Mouse (Mus musculus): Measurements from ENCODE around the gene Trib3. TPM values are rescaled to one million over a fixed set of nuclear protein-coding genes. Genes with fewer than 3 reads are reported as not detected.
"Not testable (repeated sequence)": the region's sequence is repeated elsewhere in the genome, so short reads cannot be mapped to it uniquely, and the experiment has no call there.

Trib3 gene
- polyA plus RNA-seq, 1 experiment from 2014 or later: 6.7 TPM

DNA sequence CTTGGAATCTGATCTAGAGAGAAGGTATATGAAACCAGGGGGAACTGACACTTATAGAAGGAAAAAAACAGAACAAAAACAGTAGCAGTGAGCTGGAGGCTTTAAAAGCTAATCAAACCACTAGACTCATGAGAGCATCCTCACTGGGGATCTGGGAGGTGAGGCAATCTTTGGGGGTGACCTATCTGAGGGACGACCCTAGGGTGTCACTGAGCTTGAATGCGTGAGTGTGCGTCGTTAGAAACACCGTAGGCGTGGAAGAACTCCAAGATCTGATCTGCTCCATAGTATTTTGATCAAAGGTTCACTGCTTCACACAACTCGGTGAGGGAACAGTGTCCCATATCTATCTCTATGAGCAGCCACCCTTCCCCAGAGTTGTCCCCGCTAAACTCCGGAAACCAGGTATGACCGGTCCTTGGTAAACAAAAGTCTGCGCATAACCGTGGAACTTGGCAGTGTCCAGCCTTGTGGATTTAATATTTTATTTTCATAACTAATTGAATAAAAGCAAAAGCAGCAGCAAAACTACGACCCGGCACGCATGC lies 50.6 kb downstream of the Trib3 start:
- Histone ChIP-seq H3K4me2 (replicated peaks; ENCODE audit: low read depth, low read length) (peak overlapping the region; percentile 72), H3K4me3 (ENCODE audit: low read depth, low read length) (peak overlapping the region; percentile 87), H3K27ac (ENCODE audit: low read length) (no peak overlapping the region), H3K4me1 (ENCODE audit: insufficient read depth, low read depth, low read length) (peaks cover 13% of the 10 kb centered on the region), H3K9ac (replicated peaks; ENCODE audit: low read depth) (peak overlapping the region; percentile 90; the same call in 1 of the 2 replicates), H3K36me3 (ENCODE audit: insufficient read depth, low read length) (no peaks in the 10 kb centered on the region), H3K9me3 (ENCODE audit: low read length) (no peaks in the 10 kb centered on the region), H3K27me3 (replicated peaks; ENCODE audit: insufficient read depth, low read length) (no peaks in the 10 kb centered on the region)
- ATAC-seq (peak; percentile 7), DNase-seq (ENCODE audit: low spot score) (peak; percentile 9)
- TF ChIP-seq CTCF (IDR thresholded peaks at IDR 0.05) (no peak), EP300 (IDR thresholded peaks at IDR 0.05) (no peak)
- under 1% methylated on average over 15 of the region's 15 CpGs for WGBS

DNA sequence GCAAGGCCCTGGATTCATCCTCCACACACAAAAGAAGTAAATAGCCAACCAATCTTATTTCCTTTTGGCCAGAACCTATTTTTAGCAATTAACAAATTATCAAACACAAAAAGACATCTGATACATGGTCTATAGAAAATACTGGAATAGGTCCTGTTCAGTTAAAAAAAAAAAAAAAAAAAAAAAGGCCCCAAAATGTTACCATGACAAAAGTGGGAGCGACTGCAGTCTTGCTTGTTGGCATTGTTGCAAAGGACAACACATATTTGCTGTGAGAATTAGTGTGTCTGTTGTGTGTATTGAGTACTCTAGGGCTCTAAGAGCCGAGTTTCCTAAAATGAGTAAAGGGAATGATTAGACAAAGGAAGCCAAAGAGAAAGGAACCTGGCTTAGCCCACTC lies 51.4 kb downstream of the Trib3 start:
- Histone ChIP-seq H3K9ac (replicated peaks; ENCODE audit: low read depth) (no peak overlapping the region), H3K4me3 (ENCODE audit: low read depth, low read length) (no peak overlapping the region), H3K36me3 (ENCODE audit: insufficient read depth, low read length) (no peaks in the 10 kb centered on the region), H3K27me3 (replicated peaks; ENCODE audit: insufficient read depth, low read length) (no peaks in the 10 kb centered on the region), H3K4me1 (ENCODE audit: insufficient read depth, low read depth, low read length) (peaks cover 12% of the 10 kb centered on the region), H3K9me3 (ENCODE audit: low read length) (no peaks in the 10 kb centered on the region), H3K27ac (ENCODE audit: low read length) (no peak overlapping the region), H3K4me2 (replicated peaks; ENCODE audit: low read depth, low read length) (no peak overlapping the region)
- ATAC-seq: no peak
- WGBS: 59% methylated on average over 2 of the region's 2 CpGs
- DNase-seq (ENCODE audit: low spot score): no peak
- no peak for TF ChIP-seq EP300 (IDR thresholded peaks at IDR 0.05)
- TF ChIP-seq CTCF (IDR thresholded peaks at IDR 0.05): no peak

GRCm38 (mm10) chr2:152289623-152290022 lies 54.2 kb downstream of the Trib3 start:
- not testable (repeated sequence) for DNase-seq (ENCODE audit: low spot score); H3K36me3 ChIP-seq (ENCODE audit: insufficient read depth, low read length); H3K4me1 ChIP-seq (ENCODE audit: insufficient read depth, low read depth, low read length); H3K27me3 ChIP-seq (replicated peaks; ENCODE audit: insufficient read depth, low read length); H3K27ac ChIP-seq (ENCODE audit: low read length); ATAC-seq; H3K4me3 ChIP-seq (ENCODE audit: low read depth, low read length); H3K9ac ChIP-seq (replicated peaks; ENCODE audit: low read depth); H3K4me2 ChIP-seq (replicated peaks; ENCODE audit: low read depth, low read length); H3K9me3 ChIP-seq (ENCODE audit: low read length)
- 86% methylated on average over 1 of the region's 2 CpGs for WGBS

- WGBS: 66% methylated on average over 8 of the region's 8 CpGs
- Histone ChIP-seq H3K9me3 (ENCODE audit: low read length) (no peaks in the 10 kb centered on the region), H3K9ac (replicated peaks; ENCODE audit: low read depth) (no peak overlapping the region), H3K4me1 (ENCODE audit: insufficient read depth, low read depth, low read length) (no peaks in the 10 kb centered on the region), H3K27me3 (replicated peaks; ENCODE audit: insufficient read depth, low read length) (no peaks in the 10 kb centered on the region), H3K27ac (ENCODE audit: low read length) (no peak overlapping the region), H3K4me3 (ENCODE audit: low read depth, low read length) (no peak overlapping the region), H3K4me2 (replicated peaks; ENCODE audit: low read depth, low read length) (no peak overlapping the region), H3K36me3 (ENCODE audit: insufficient read depth, low read length) (peaks cover 5% of the 10 kb centered on the region; the same call in 1 of the 2 replicates)
- no peak for TF ChIP-seq EP300 (IDR thresholded peaks at IDR 0.05)
- no peak for TF ChIP-seq CTCF (IDR thresholded peaks at IDR 0.05)
- ATAC-seq: no peak
- DNase-seq (ENCODE audit: low spot score): no peak
Measured at GRCm38 (mm10) chr2:152288046-152288445, 55.8 kb downstream of the Trib3 start.

DNA sequence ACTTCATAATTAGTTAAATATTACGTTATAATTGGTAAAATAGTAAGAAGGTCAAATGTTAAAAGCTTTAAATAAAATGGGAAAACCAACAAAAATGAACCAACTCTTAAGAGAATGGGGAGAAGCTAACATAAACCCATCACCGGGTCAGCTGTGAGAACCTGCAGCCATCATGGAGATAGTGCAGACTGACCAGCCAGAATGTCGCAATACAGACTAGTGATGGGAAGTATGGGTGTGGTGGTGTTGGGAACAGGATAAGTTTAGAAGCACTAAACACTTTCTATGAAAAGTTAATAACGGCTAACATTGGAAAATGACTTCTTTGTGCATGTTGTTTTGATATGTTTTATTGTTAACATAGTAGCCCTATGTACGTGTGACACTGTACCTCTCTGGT lies 56.3 kb downstream of the Trib3 start:
- ATAC-seq (no peak), DNase-seq (ENCODE audit: low spot score) (no peak)
- Histone ChIP-seq H3K36me3 (ENCODE audit: insufficient read depth, low read length) (peaks cover 8% of the 10 kb centered on the region; the same call in 1 of the 2 replicates), H3K9me3 (ENCODE audit: low read length) (no peaks in the 10 kb centered on the region), H3K4me1 (ENCODE audit: insufficient read depth, low read depth, low read length) (no peaks in the 10 kb centered on the region), H3K9ac (replicated peaks; ENCODE audit: low read depth) (no peak overlapping the region), H3K27ac (ENCODE audit: low read length) (no peak overlapping the region), H3K4me2 (replicated peaks; ENCODE audit: low read depth, low read length) (no peak overlapping the region), H3K27me3 (replicated peaks; ENCODE audit: insufficient read depth, low read length) (no peaks in the 10 kb centered on the region), H3K4me3 (ENCODE audit: low read depth, low read length) (no peak overlapping the region)
- 85% methylated on average over 5 of the region's 5 CpGs for WGBS
- no peak for TF ChIP-seq EP300 (IDR thresholded peaks at IDR 0.05)
- no peak for TF ChIP-seq CTCF (IDR thresholded peaks at IDR 0.05)

Other genes starting within 250 kb of the Trib3 start
- 8.9 and 9.4 TPM in 2 replicates for gene Srxn1, start 238.5 kb downstream of the Trib3 start, polyA plus RNA-seq (2015; fragmentation: Nextera tagmentation; extraction: Ambion mirVana)
- 2.0 and 3.6 TPM in 2 replicates for gene Tcf15, start 200.5 kb downstream of the Trib3 start, polyA plus RNA-seq (2015; fragmentation: Nextera tagmentation; extraction: Ambion mirVana)
- gene Csnk2a1, start 117.2 kb downstream of the Trib3 start, polyA plus RNA-seq (2015; fragmentation: Nextera tagmentation; extraction: Ambion mirVana): 62.4 and 70.4 TPM in 2 replicates
- 37.5 and 38.8 TPM in 2 replicates for gene Tbc1d20, start 50.2 kb downstream of the Trib3 start, polyA plus RNA-seq (2015; fragmentation: Nextera tagmentation; extraction: Ambion mirVana)
- 67.9 and 74.4 TPM in 2 replicates for gene Rbck1, start 11.4 kb downstream of the Trib3 start, polyA plus RNA-seq (2015; fragmentation: Nextera tagmentation; extraction: Ambion mirVana)
- gene Nrsn2, start 32.6 kb upstream of the Trib3 start, polyA plus RNA-seq (2015; fragmentation: Nextera tagmentation; extraction: Ambion mirVana): not detected in 2 replicates
- gene Sox12, start 54.0 kb upstream of the Trib3 start, polyA plus RNA-seq (2015; fragmentation: Nextera tagmentation; extraction: Ambion mirVana): 3.5 and 3.9 TPM in 2 replicates
- 17.3 TPM in 2 replicates for gene Zcchc3, start 71.0 kb upstream of the Trib3 start, polyA plus RNA-seq (2015; fragmentation: Nextera tagmentation; extraction: Ambion mirVana)
- 10.7 and 14.6 TPM in 2 replicates for gene 6820408C15Rik, start 71.6 kb upstream of the Trib3 start, polyA plus RNA-seq (2015; fragmentation: Nextera tagmentation; extraction: Ambion mirVana)
- not detected in 2 replicates for gene Defb23, start 120.6 kb upstream of the Trib3 start, polyA plus RNA-seq (2015; fragmentation: Nextera tagmentation; extraction: Ambion mirVana)
- gene Defb20, start 133.0 kb upstream of the Trib3 start, polyA plus RNA-seq (2015; fragmentation: Nextera tagmentation; extraction: Ambion mirVana): not detected in 2 replicates
- not detected in 2 replicates for gene Defb22, start 146.1 kb upstream of the Trib3 start, polyA plus RNA-seq (2015; fragmentation: Nextera tagmentation; extraction: Ambion mirVana)
- not detected in 2 replicates for gene Defb26, start 167.7 kb upstream of the Trib3 start, polyA plus RNA-seq (2015; fragmentation: Nextera tagmentation; extraction: Ambion mirVana)
- not detected in 2 replicates for gene Defb28, start 174.2 kb upstream of the Trib3 start, polyA plus RNA-seq (2015; fragmentation: Nextera tagmentation; extraction: Ambion mirVana)
- not detected in 2 replicates for gene Defb29, start 196.1 kb upstream of the Trib3 start, polyA plus RNA-seq (2015; fragmentation: Nextera tagmentation; extraction: Ambion mirVana)
- gene Gm17416, start 225.3 kb upstream of the Trib3 start, polyA plus RNA-seq (2015; fragmentation: Nextera tagmentation; extraction: Ambion mirVana): not detected in 2 replicates
- gene Defb21, start 228.7 kb upstream of the Trib3 start, polyA plus RNA-seq (2015; fragmentation: Nextera tagmentation; extraction: Ambion mirVana): not detected in 2 replicates
- 0.36 TPM in 1 of 2 replicates, not detected in the other for gene Defb19, start 236.3 kb upstream of the Trib3 start, polyA plus RNA-seq (2015; fragmentation: Nextera tagmentation; extraction: Ambion mirVana)